Mouse (Mus musculus): ENCODE data around the gene Ret.

The Ret gene

GRCm38 (mm10) chr6:118197440-118197975 is at the start of gene Ret:
Gene Ret (minus strand): TSS chr6:118197718.
- in situ Hi-C loops (cut with MboI; ENCODE audit: unreplicated experiment in 2 of 2): loop anchor here (25.0 kb wide), 4 partner anchors 260 to 1240 kb away; partner anchors contain the start of genes Ankrd26 (in 1 of the 2), Fxyd4 (in 1 of the 2) and Lrtm2 (in 1 of the 2)

- in situ Hi-C loops (cut with MboI; ENCODE audit: unreplicated experiment in 2 of 2): no loop called here
These were observed 49.6 kb upstream of the Ret start for GRCm38 (mm10) chr6:118247161-118247560.

DNA sequence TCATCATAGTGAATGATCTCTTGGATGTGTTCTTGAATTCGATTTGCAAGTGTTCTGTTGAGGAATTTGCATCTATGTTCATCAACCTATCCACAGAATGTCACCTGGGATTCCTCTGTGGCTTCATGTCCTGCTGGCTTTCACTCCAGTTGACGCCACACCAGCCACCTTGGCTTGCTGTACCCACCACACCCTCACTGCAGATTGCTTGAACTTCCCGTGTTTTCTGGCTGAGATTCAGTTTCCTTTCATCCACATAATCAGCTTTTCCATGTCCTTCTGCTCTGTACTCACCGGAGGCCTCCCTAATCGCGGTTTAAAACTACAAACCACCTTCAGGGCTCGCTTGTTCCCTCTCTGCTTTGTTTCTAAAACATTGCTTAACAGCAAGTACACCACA is 46.6 kb upstream of the Ret start:
- in situ Hi-C loops (cut with MboI; ENCODE audit: unreplicated experiment in 2 of 2): no loop called here

GRCm38 (mm10) chr6:118242941-118243340 is 45.4 kb upstream of the Ret start:
- in situ Hi-C loops (cut with MboI; ENCODE audit: unreplicated experiment in 2 of 2): no loop called here

GRCm38 (mm10) chr6:118226072-118226471 is 28.6 kb upstream of the Ret start:
- in situ Hi-C loops (cut with MboI; ENCODE audit: unreplicated experiment in 2 of 2): no loop called here

DNA sequence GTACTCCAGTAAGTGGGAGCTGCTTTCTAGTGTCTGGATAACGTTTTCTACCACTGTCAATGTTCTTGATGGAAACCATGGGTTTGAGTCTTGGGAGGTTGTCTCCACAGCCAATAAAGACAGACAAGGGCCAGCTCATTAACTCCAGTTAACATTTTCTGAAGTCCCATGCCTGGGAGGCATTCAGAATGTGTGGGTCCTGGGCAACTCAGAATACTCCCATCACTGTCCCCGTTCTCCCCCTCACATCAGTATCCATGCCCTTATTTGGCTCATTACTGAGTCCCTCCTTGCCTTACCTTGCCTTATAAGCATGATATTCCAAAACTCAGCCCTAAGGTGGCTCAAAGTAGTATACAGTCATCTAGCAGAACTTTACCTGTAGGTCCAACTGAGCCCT is 25.0 kb upstream of the Ret start:
- in situ Hi-C loops (cut with MboI; ENCODE audit: unreplicated experiment in 2 of 2): no loop called here

DNA sequence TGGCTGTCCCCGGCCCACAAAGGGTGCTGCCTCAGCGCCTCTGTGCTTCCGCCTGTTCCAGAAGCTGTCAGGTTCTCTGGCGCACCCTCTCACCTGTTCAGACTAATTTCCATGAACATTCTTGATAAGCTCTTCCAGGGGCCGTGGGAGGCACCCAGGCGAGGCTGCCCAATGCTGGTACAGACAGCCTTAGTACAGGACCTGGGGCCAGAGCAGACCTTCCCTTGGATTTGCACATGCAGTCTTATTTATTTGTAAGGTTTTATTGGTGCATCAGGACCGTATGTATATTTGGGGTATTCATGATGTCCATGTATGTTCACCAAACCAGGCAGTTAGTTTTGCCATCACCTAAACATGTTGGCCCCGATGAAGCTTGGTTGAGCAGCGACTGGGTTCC is 18.2 kb upstream of the Ret start:
- in situ Hi-C loops (cut with MboI; ENCODE audit: unreplicated experiment in 2 of 2): no loop called here

DNA sequence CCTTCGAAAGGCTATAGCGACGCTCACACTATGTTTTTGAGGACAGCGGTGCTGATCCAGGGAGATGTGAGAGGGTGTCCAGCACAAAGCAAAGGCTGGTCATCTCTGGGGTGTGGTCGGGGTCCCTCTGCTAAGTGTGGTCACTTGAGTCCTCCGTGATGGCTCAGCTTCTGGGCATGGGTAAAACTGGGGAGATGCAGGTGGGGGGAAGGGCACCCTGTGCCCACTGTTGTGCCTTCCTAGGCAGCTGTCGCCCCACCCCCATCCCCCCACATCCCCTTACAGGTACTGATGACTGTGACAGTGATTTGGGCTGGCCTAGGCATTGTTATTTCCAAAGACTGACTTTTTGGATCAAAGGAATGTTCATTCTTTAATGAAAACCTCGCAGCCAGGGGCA is 10.8 kb upstream of the Ret start:
- in situ Hi-C loops (cut with MboI; ENCODE audit: unreplicated experiment in 2 of 2): no loop called here

DNA sequence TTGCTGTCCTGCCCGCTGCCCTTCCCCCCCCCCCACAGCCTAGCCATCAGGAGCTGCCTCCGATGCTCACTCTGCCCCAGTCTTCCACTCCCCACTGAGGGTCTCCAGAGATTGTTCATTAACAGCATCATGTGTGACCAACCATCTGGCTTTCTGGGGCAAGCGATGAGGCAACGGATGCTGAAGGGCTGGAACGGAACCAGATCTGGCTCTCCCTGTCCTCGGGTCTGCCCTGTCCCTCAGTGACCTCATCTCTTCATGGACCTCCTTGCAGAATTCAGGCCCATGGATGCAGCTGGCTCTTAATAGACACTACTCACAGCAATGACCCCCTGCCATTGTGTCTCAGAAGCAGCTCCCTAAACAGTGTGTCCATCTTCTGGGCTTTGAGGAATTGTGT is 8.9 kb upstream of the Ret start:
- in situ Hi-C loops (cut with MboI; ENCODE audit: unreplicated experiment in 2 of 2): no loop called here

GRCm38 (mm10) chr6:118205176-118205890 is 7.8 kb upstream of the Ret start:
- in situ Hi-C loops (cut with MboI; ENCODE audit: unreplicated experiment in 2 of 2): no loop called here

DNA sequence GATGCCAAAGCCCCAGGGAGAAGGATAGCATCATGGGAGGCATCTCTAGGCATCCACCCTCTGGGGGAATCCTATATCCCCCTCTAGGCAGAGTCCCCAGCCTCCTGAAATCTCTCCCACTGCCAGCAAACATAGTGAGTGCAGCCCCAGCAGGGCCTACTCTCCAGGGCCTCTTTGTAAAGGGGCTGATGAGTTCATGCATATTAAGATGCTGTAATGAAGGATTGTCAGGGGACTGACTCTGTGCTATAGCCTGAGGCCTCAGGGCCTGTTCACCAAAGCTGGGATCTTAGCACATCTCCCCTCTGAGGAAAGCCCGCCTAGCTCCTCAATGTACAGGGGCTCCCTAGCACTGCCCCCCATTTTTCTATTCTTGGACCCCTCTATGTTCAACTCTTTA is 6.6 kb upstream of the Ret start:
- in situ Hi-C loops (cut with MboI; ENCODE audit: unreplicated experiment in 2 of 2): no loop called here

DNA sequence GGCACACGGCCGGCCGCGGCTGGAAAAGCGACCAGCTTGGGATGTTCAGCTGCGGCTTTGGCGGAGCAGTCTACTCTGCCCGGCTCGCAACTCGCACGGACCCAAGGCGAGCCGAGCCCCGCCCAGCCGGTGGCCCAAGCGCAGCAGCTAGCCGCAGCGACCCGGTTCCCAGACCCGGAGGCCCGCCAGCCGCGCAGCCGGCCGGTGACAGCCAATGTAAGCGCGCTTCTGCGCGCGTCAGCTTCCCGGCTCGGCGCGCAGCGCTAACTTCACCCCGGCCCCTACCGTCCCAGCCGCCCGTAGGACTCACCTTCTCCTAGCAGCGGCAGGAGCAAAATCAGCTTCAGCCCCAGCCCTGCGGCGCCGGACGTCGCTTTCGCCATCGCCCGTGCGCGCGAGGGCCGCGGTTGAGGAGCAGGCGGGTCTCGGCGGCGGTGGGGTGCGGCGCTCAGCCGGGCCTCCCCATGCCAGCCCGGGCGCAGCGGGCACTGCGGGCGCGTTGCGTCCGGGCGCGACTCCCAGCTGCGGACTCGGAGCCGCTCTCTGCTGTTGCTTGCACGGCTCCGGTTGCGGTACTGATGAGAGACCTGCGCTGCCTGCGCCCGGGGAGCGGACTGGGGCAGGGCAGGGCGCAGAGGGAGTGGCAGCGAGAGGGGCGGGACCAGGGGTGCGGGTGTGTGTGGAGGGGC is 623 bp downstream of the Ret start:
- in situ Hi-C loops (cut with MboI; ENCODE audit: unreplicated experiment in 2 of 2): loop anchor here (25.0 kb wide), 4 partner anchors 260 to 1240 kb away; partner anchors contain the start of genes Ankrd26 (in 1 of the 2), Fxyd4 (in 1 of the 2) and Lrtm2 (in 1 of the 2)

DNA sequence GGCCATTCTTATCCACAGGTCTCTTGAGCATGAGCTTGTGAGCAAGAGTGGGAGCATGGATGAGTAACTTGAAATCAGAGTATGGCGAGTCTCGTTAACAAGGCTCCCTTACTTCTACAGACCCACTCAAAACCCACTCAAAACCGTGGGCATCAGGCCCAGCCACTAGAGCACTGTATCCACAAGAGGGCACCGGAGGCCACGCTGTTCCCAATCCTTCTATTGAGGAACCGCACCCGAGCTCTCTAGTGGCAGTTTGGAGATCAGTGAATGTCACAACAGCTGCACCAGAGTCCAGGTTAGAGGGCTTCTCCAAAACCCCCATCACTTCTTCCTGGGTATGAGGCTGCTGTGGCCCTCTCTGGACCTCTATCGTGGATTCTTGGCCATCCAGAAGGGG is 2.4 kb downstream of the Ret start:
- in situ Hi-C loops (cut with MboI; ENCODE audit: unreplicated experiment in 2 of 2): loop anchor here (25.0 kb wide), 4 partner anchors 258 to 1242 kb away; partner anchors contain the start of genes Ankrd26 (in 1 of the 2), Fxyd4 (in 1 of the 2) and Lrtm2 (in 1 of the 2)

DNA sequence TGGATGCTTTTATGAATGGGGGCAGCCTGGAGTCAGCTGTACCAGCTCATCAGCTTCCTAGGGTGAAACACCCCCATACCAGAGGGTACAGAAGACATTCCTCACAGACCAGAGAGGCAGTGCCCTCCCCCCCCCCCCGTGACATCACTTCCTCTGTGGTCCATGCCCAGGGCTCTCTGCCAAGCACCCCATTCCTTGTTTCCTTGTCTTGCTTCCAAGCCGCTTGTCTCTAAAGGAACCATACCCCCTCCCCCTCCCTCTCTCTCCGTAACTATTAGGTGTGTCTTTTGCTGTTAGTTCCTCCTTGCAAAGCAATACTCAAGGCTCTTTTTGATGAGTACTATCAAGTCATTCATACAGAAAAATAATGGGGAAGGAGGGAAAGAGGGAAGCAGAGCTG is 4.6 kb downstream of the Ret start:
- in situ Hi-C loops (cut with MboI; ENCODE audit: unreplicated experiment in 2 of 2): loop anchor here (25.0 kb wide), 4 partner anchors 256 to 1244 kb away; partner anchors contain the start of genes Ankrd26 (in 1 of the 2), Fxyd4 (in 1 of the 2) and Lrtm2 (in 1 of the 2)

DNA sequence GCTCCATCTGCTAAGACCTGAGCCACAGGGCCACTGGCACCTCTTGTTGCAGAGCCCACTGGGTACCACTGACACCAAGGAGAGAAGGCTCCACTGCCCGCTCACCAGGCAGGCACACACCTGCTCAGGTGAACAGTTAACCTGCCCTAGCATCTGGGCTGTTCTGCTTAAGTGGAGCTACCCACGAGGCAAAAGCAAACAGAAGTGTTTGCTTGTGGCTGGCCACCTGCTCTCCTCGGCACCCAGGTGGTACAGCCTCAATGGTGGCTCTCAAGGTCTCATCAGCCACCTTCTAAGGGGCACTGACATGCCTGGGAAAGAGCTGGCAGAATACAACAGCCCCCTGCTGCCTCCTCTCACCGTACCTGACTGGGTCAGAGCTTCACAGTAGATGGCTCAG is 5.3 kb downstream of the Ret start:
- in situ Hi-C loops (cut with MboI; ENCODE audit: unreplicated experiment in 2 of 2): loop anchor here (25.0 kb wide), 4 partner anchors 255 to 1245 kb away; partner anchors contain the start of genes Ankrd26 (in 1 of the 2), Fxyd4 (in 1 of the 2) and Lrtm2 (in 1 of the 2)

GRCm38 (mm10) chr6:118189764-118190163 is 7.8 kb downstream of the Ret start:
- in situ Hi-C loops (cut with MboI; ENCODE audit: unreplicated experiment in 2 of 2): loop anchor here (10.0 to 25.0 kb wide), 6 partner anchors 252 to 1248 kb away; partner anchors contain the start of genes Fxyd4 (in 2 of the 2), Ankrd26 (in 1 of the 2) and Lrtm2 (in 1 of the 2)

DNA sequence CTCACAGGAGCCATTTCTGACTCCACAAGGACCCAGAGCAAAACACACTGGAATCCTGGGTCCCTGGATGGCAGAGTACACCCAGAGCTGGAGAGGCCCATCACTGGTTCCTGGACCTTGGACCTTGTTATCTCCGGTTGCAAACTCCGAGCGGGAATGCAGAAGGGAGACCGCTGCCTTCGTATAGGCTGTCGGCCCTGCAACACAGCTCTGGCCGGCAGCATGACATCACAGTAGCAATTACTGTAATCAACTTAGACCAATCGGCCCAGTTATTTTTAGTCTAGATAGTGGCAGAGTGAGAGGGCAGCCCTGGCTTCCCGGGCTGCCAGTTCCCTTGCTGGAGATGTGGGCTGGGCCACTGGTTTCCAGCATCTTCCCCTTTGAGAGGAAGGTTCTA is 8.9 kb downstream of the Ret start:
- in situ Hi-C loops (cut with MboI; ENCODE audit: unreplicated experiment in 2 of 2): loop anchor here (10.0 to 25.0 kb wide), 6 partner anchors 251 to 1249 kb away; partner anchors contain the start of genes Fxyd4 (in 2 of the 2), Ankrd26 (in 1 of the 2) and Lrtm2 (in 1 of the 2)

DNA sequence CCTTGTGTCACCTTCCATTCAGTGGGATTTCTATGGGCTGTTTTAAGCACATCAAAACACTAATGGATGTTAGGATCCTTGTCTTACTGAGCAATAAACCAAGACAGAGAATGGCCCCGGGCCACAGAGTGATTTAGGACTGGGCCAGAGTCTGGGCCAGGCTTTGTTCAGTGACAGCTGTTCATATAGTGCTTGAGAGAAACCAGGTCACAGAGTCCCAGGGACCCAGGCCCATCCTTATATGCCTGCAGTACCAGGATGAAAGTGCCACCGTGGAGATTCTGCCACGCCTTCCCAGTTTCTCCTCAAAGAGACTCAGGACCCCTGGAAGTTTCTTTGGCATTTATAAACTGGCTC is 10.3 kb downstream of the Ret start:
- in situ Hi-C loops (cut with MboI; ENCODE audit: unreplicated experiment in 2 of 2): loop anchor here (10.0 to 25.0 kb wide), 6 partner anchors 250 to 1250 kb away; partner anchors contain the start of genes Fxyd4 (in 2 of the 2), Ankrd26 (in 1 of the 2) and Lrtm2 (in 1 of the 2)

DNA sequence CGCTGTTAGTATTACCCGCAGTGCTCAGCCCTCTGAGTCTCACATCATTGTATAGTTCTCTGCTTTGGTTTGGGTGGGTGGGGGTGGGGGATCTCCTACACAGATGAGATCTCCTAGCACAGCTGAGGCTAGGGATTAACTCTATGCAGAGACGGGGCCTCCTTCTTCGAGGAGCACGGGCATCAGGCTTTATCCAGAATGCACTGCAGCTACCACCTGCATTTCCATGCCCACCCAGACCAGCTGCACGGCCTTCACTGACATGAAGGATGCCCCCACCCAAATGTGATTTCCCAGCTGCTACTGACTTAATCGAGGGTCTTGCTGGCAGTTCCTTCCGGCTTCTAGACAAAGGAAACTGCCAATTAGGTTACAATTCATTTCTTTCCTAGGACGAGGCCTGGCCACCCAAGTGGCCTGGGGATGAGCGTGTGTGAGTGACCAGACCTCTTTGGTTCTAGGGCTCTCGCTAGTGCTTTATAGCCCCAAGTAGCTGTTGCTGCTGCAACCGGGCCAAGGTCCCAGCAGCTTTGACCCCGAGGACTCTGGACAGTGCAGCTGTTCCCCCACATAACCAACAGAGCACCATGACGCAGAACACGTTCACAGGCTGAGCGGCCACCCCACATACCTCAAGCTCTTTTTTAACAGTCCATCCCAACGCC is 10.8 kb downstream of the Ret start:
- in situ Hi-C loops (cut with MboI; ENCODE audit: unreplicated experiment in 2 of 2): loop anchor here (10.0 to 25.0 kb wide), 6 partner anchors 249 to 1251 kb away; partner anchors contain the start of genes Fxyd4 (in 2 of the 2), Ankrd26 (in 1 of the 2) and Lrtm2 (in 1 of the 2)

GRCm38 (mm10) chr6:118184126-118184525 is 13.4 kb downstream of the Ret start:
- in situ Hi-C loops (cut with MboI; ENCODE audit: unreplicated experiment in 2 of 2): loop anchor here (5.0 to 25.0 kb wide), 8 partner anchors 117 to 1253 kb away; partner anchors contain the start of genes Fxyd4 (in 2 of the 2), Ankrd26 (in 1 of the 2) and Lrtm2 (in 1 of the 2)
